Mouse (Mus musculus) liver, embryonic 11.5 days (tissue): Measurements from ENCODE around the gene 1700067K01Rik. TPM values are rescaled to one million over a fixed set of nuclear protein-coding genes. Genes with fewer than 3 reads are reported as not detected.

ENCODE experiments used
- ATAC-seq: fragments of 200-750 bp; cut with Nextera tagmentation; replicated peaks from 2 replicates; pipeline ENCODE4 v1.8.0; 2017; ENCODE audit warnings: moderate number of reproducible peaks, mild to moderate bottlenecking, moderate TSS enrichment, moderate library complexity; ENCODE audit not compliant: low FRiP score
- DNase-seq: peaks from one replicate; pipeline ENCODE4 v3.0.0-alpha.2; 2017; ENCODE audit warnings: low spot score
- H3K27ac ChIP-seq: fragments of 300-500 bp; sonication (generic); 2 replicates; pipeline ENCODE4 v1.5.1; 2014; ENCODE audit warnings: mild to moderate bottlenecking, low read depth, low read length, control low read depth
- H3K27me3 ChIP-seq: fragments of 300-500 bp; sonication (generic); replicated peaks from 2 replicates; pipeline ENCODE4 v1.6.1; 2014; ENCODE audit warnings: low read length, mixed read lengths; ENCODE audit not compliant: control insufficient read depth, insufficient read depth
- H3K36me3 ChIP-seq: fragments of 300-500 bp; sonication (generic); 2 replicates; pipeline ENCODE4 v1.6.1; 2014; ENCODE audit warnings: mild to moderate bottlenecking, low read length, moderate library complexity, mixed read lengths; ENCODE audit not compliant: control insufficient read depth, insufficient read depth
- H3K4me1 ChIP-seq: fragments of 300-500 bp; sonication (generic); replicated peaks from 2 replicates; pipeline ENCODE4 v1.6.1; 2014; ENCODE audit warnings: low read length, mixed read lengths; ENCODE audit not compliant: control insufficient read depth, insufficient read depth
- H3K4me2 ChIP-seq: fragments of 300-500 bp; sonication (generic); 2 replicates; pipeline ENCODE4 v1.6.1; 2014; ENCODE audit warnings: mild to moderate bottlenecking, control low read depth, moderate library complexity
- H3K4me3 ChIP-seq: fragments of 300-500 bp; sonication (generic); 2 replicates; pipeline ENCODE4 v1.5.1; 2014; ENCODE audit warnings: low read depth, low read length, control low read depth
- H3K9ac ChIP-seq: fragments of 300-500 bp; sonication (generic); 2 replicates; pipeline ENCODE4 v1.6.1; 2014; ENCODE audit warnings: low read depth, low read length, control low read depth
- H3K9me3 ChIP-seq: fragments of 300-500 bp; sonication (generic); 2 replicates; pipeline ENCODE4 v1.6.1; 2016; ENCODE audit warnings: low read length, inconsistent platforms, mixed read lengths; ENCODE audit not compliant: control insufficient read depth
- WGBS: fragments of 180-500 bp; shearing (Covaris S2); extraction: QIAGEN DNeasy Blood & Tissue Kit; methylation state at CpG from one replicate; pipeline ENCODE4 v1.1.7; 2014; 5-methylcytosine and 5-hydroxymethylcytosine counted together
- polyA plus RNA-seq: library from polyadenylated mRNA; unstranded; fragments of >200 nt; fragmentation: Nextera tagmentation; extraction: Ambion mirVana; gene quantifications from 2 replicates; pipeline ENCODE4 v1.2.1, GENCODE M21; 2014

Gene 1700067K01Rik
- polyA plus RNA-seq, 1 experiment from 2014 or later, result 1.5 TPM

DNA sequence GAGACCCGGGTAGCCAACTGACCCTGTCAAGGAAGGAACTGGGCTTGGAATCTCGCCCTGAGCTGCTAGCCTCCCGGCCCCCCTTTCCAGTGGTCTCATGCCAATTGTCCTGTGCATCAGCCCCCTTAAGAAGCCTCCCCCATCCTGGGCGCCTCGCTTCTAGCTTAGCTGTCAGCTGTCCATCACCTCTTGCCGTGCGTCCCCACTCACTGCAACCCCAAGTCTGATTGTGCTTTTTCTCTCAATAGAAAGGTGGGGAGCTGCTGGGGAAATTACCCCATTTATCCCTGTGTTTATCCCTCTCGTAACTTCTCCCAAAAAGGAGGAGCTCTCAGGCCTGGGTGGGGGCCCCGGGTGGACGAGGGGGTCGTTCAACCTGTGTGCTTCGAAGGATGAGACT, 5.3 kb upstream of the 1700067K01Rik start:
- DNase-seq (no peak), ATAC-seq (no peak)
- peaks cover 23% of the 10 kb centered on the region for H3K36me3 ChIP-seq
- peak overlapping the region; percentile 96 for H3K27ac ChIP-seq
- H3K4me1 ChIP-seq, result peaks cover 24% of the 10 kb centered on the region
- peak overlapping the region; percentile 96 for H3K9ac ChIP-seq
- H3K27me3 ChIP-seq, result 0 out of 2 replicates have a peak, but pooled peaks cover 2% of the 10 kb centered on the region
- peak overlapping the region; percentile 92 for H3K4me3 ChIP-seq
- 31% methylated on average over 12 of the region's 12 CpGs for WGBS
- H3K4me2 ChIP-seq, result peak overlapping the region; percentile 96
- no peaks in the 10 kb centered on the region for H3K9me3 ChIP-seq

DNA sequence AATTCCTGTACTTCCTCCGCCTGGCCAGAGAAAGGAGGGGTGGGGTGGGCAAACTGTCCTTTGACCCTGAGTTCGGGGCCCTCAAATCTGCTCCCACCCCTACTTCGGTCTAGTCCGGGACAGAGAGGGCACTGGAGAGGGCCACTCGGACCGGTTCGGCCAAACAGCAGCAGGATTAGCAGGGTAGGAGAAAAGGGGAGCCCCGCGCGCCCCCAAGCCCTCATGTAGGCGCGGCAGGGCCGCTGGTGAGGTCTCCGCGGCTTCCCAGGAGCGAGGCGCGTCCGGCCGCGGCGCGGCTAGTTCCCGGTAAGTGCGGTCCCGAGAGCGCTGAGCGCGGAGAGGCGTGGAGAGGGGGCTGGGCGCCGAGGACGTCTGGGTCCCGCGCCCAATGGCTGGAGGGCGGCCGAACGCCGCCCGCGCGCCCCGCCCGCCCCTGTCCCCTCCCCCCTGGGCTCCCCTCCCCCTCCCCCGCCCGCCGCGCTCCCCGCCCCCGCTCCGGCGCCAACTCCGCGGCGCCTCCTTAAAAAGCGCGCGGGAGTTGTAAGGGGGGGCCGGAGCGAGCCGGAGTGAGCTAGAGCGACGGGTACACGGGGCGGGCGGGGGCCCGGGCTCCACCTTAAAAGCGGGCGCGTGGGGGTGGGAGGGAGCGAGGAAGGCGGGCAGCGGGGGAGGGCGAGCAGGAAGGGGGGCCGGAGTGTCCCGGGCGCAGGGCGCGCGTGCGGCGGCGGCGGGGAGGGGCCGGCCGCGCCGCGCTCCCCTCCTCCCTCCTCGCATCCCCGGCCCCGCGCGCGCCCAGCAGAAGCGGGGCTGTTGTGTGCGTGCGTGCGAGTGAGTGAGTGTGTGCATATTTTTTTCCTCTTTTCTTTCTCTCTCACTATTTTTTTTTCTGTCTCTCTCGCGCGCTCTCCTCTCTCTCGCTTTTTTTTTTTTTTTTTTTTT, 4.5 kb upstream of the 1700067K01Rik start:
- H3K4me2 ChIP-seq, result peak overlapping the region; percentile 96
- ATAC-seq (peak; percentile 87), DNase-seq (peak; percentile 84)
- H3K36me3 ChIP-seq, result peaks cover 21% of the 10 kb centered on the region
- H3K4me1 ChIP-seq, result peaks cover 27% of the 10 kb centered on the region
- peak overlapping the region; percentile 96 for H3K27ac ChIP-seq
- 2% methylated on average over 53 of the region's 103 CpGs for WGBS
- H3K9ac ChIP-seq, result peak overlapping the region; percentile 96
- no peaks in the 10 kb centered on the region for H3K9me3 ChIP-seq
- 0 out of 2 replicates have a peak, but pooled peaks cover 2% of the 10 kb centered on the region for H3K27me3 ChIP-seq
- H3K4me3 ChIP-seq, result peak overlapping the region; percentile 92

GRCm38 (mm10) chr8:83997511-83998141, 3.7 kb upstream of the 1700067K01Rik start, which contains the start of gene Samd1:
Gene Samd1 (plus strand): TSS chr8:83997672.
- H3K36me3 ChIP-seq, result peaks cover 18% of the 10 kb centered on the region

GRCm38 (mm10) chr8:83998231-83999056, 2.9 kb upstream of the 1700067K01Rik start:
- DNase-seq (peak; percentile 74), ATAC-seq (peak; percentile 20)
- Histone ChIP-seq H3K36me3 (peaks cover 18% of the 10 kb centered on the region), H3K27me3 (0 out of 2 replicates have a peak, but pooled peaks cover 2% of the 10 kb centered on the region), H3K27ac (peak overlapping the region; percentile 96), H3K4me2 (peak overlapping the region; percentile 74), H3K4me3 (peak overlapping the region; percentile 92), H3K9me3 (no peaks in the 10 kb centered on the region), H3K9ac (peak overlapping the region; percentile 96), H3K4me1 (peaks cover 23% of the 10 kb centered on the region)
- 1% methylated on average over 80 of the region's 92 CpGs for WGBS

More at GRCm38 (mm10) chr8:83997511-83998141, 3.7 kb upstream of the 1700067K01Rik start, which contains the start of gene Samd1:
- Histone ChIP-seq H3K9me3 (no peaks in the 10 kb centered on the region), H3K4me3 (peak within 1 kb of the TSS; percentile 92), H3K27me3 (0 out of 2 replicates have a peak, but pooled peaks cover 2% of the 10 kb centered on the region), H3K9ac (peak within 1 kb of the TSS; percentile 96), H3K4me1 (peaks cover 20% of the 10 kb centered on the region), H3K4me2 (peak within 1 kb of the TSS; percentile 96), H3K27ac (peak within 1 kb of the TSS; percentile 96)
- DNase-seq (no peak), ATAC-seq (no peak)
- WGBS, result under 1% methylated on average over 44 of the region's 112 CpGs

DNA sequence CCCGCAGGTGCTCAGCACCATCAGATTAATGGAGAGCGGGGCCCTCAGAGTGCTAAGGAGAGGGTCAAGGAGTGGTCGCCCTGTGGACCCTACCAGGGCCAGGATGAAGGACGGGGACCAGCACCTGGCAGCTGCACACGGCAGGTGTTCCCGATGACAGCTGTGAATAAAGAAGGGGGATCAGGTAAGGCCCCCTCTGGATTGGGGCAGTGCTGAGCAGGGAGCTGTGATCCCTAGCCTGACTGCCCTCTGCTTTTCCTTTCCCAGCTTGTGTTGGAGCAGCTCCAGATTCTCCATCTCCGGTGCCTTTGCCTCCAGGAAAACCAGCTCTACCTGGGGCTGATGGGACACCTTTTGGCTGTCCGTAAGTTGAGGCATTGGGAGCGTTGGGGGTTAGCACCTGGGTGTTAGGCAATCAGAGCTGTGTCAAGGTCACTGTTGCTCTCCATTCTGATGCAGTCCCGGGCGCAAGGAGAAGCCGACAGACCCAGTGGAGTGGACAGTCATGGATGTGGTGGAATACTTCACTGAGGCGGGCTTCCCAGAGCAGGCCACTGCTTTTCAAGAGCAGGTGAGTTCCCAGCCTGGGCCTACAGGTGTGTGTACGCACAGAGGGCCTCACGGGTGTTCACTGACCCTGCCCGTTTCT, 2.1 kb upstream of the 1700067K01Rik start:
- ATAC-seq (no peak), DNase-seq (no peak)
- no peaks in the 10 kb centered on the region for H3K9me3 ChIP-seq
- H3K27me3 ChIP-seq, result 0 out of 2 replicates have a peak, but pooled peaks cover 2% of the 10 kb centered on the region
- H3K4me1 ChIP-seq, result peaks cover 24% of the 10 kb centered on the region
- H3K27ac ChIP-seq, result no peak overlapping the region
- 71% methylated on average over 16 of the region's 16 CpGs for WGBS
- peak overlapping the region; percentile 96 for H3K9ac ChIP-seq
- H3K36me3 ChIP-seq, result peaks cover 18% of the 10 kb centered on the region
- H3K4me3 ChIP-seq, result peak overlapping the region; percentile 92
- H3K4me2 ChIP-seq, result peak overlapping the region; percentile 74

- no peak overlapping the region for H3K9ac ChIP-seq
- H3K27ac ChIP-seq, result no peak overlapping the region
- DNase-seq (no peak), ATAC-seq (no peak)
- peaks cover 27% of the 10 kb centered on the region for H3K4me1 ChIP-seq
- 86% methylated on average over 2 of the region's 2 CpGs for WGBS
- 0 out of 2 replicates have a peak, but pooled peaks cover 2% of the 10 kb centered on the region for H3K27me3 ChIP-seq
- H3K9me3 ChIP-seq, result no peaks in the 10 kb centered on the region
- H3K36me3 ChIP-seq, result peaks cover 18% of the 10 kb centered on the region
- H3K4me2 ChIP-seq, result peak overlapping the region; percentile 74
- H3K4me3 ChIP-seq, result peak overlapping the region; percentile 92; the same call in 1 of the 2 replicates
Measured at GRCm38 (mm10) chr8:83999825-84000224, 1.5 kb upstream of the 1700067K01Rik start.

- Histone ChIP-seq H3K36me3 (peaks cover 18% of the 10 kb centered on the region), H3K27me3 (0 out of 2 replicates have a peak, but pooled peaks cover 2% of the 10 kb centered on the region), H3K4me1 (peaks cover 22% of the 10 kb centered on the region), H3K9me3 (no peaks in the 10 kb centered on the region), H3K4me2 (no peak overlapping the region), H3K4me3 (no peak overlapping the region), H3K9ac (no peak overlapping the region), H3K27ac (no peak overlapping the region)
- no peak for DNase-seq
- 64% methylated on average over 12 of the region's 12 CpGs for WGBS
- ATAC-seq, result no peak
Measured at GRCm38 (mm10) chr8:84002957-84003611, 1.8 kb downstream of the 1700067K01Rik start.
